Mouse (Mus musculus): Measurements from ENCODE around the gene Hoxa1.

Gene Hoxa1

GRCm38 (mm10) chr6:52162093-52162380, 3.9 kb upstream of the Hoxa1 start:
- in situ Hi-C loops (cut with MboI; ENCODE audit: low sequenced_read_pairs): no loop called here

- in situ Hi-C loops (cut with MboI; ENCODE audit: low sequenced_read_pairs): no loop called here
These were observed 3.4 kb upstream of the Hoxa1 start for GRCm38 (mm10) chr6:52161336-52162092.

- in situ Hi-C loops (cut with MboI; ENCODE audit: low sequenced_read_pairs): no loop called here
These were observed 2.6 kb upstream of the Hoxa1 start for GRCm38 (mm10) chr6:52160511-52161335.

- in situ Hi-C loops (cut with MboI; ENCODE audit: low sequenced_read_pairs): no loop called here
These were observed 1.9 kb upstream of the Hoxa1 start for GRCm38 (mm10) chr6:52159979-52160378.

GRCm38 (mm10) chr6:52159164-52159761, 1.1 kb upstream of the Hoxa1 start:
- in situ Hi-C loops (cut with MboI; ENCODE audit: low sequenced_read_pairs): no loop called here

- in situ Hi-C loops (cut with MboI; ENCODE audit: low sequenced_read_pairs): no loop called here
These were observed 446 bp downstream of the Hoxa1 start for GRCm38 (mm10) chr6:52157466-52158275.

GRCm38 (mm10) chr6:52156551-52157200, 1.4 kb downstream of the Hoxa1 start:
- in situ Hi-C loops (cut with MboI; ENCODE audit: low sequenced_read_pairs): no loop called here

- in situ Hi-C loops (cut with MboI; ENCODE audit: low sequenced_read_pairs): no loop called here
These were observed 2.6 kb downstream of the Hoxa1 start for GRCm38 (mm10) chr6:52155471-52155870.

GRCm38 (mm10) chr6:52154044-52154443, 4.1 kb downstream of the Hoxa1 start:
- in situ Hi-C loops (cut with MboI; ENCODE audit: low sequenced_read_pairs): no loop called here

- in situ Hi-C loops (cut with MboI; ENCODE audit: low sequenced_read_pairs): no loop called here
These were observed 4.8 kb downstream of the Hoxa1 start for GRCm38 (mm10) chr6:52153270-52153669.

- in situ Hi-C loops (cut with MboI; ENCODE audit: low sequenced_read_pairs): no loop called here
These were observed 5.6 kb downstream of the Hoxa1 start for GRCm38 (mm10) chr6:52152226-52153193.

GRCm38 (mm10) chr6:52151571-52151970, 6.5 kb downstream of the Hoxa1 start:
- in situ Hi-C loops (cut with MboI; ENCODE audit: low sequenced_read_pairs): no loop called here

GRCm38 (mm10) chr6:52150401-52150966, 7.6 kb downstream of the Hoxa1 start:
- in situ Hi-C loops (cut with MboI; ENCODE audit: low sequenced_read_pairs): no loop called here

GRCm38 (mm10) chr6:52139115-52139514, 19.0 kb downstream of the Hoxa1 start:
- in situ Hi-C loops (cut with MboI; ENCODE audit: low sequenced_read_pairs): no loop called here

- in situ Hi-C loops (cut with MboI; ENCODE audit: low sequenced_read_pairs): no loop called here
These were observed 19.5 kb downstream of the Hoxa1 start for GRCm38 (mm10) chr6:52138576-52138975.

GRCm38 (mm10) chr6:52137841-52138535, 20.1 kb downstream of the Hoxa1 start:
- in situ Hi-C loops (cut with MboI; ENCODE audit: low sequenced_read_pairs): no loop called here

- in situ Hi-C loops (cut with MboI; ENCODE audit: low sequenced_read_pairs): no loop called here
These were observed 34.4 kb downstream of the Hoxa1 start for GRCm38 (mm10) chr6:52123673-52124072.

GRCm38 (mm10) chr6:52121173-52121572, 36.9 kb downstream of the Hoxa1 start:
- in situ Hi-C loops (cut with MboI; ENCODE audit: low sequenced_read_pairs): no loop called here

Measured in CH12F3 (cell line).